Mouse (Mus musculus): ENCODE results near the gene Bmpr1b.

The Bmpr1b gene

GRCm38 (mm10) chr3:141905903-141906623, 263.2 kb downstream of the Bmpr1b start:
- no peak for DNase-seq (ENCODE audit: low read depth)

GRCm38 (mm10) chr3:141900361-141900760, 268.9 kb downstream of the Bmpr1b start:
- DNase-seq (ENCODE audit: low read depth) = peak; percentile 2

- no peak for DNase-seq (ENCODE audit: low read depth)
Observed at GRCm38 (mm10) chr3:141899521-141899920, 269.7 kb downstream of the Bmpr1b start.

GRCm38 (mm10) chr3:141897698-141898097, 271.5 kb downstream of the Bmpr1b start:
- DNase-seq (ENCODE audit: low read depth) = no peak

GRCm38 (mm10) chr3:141896870-141897554, 272.2 kb downstream of the Bmpr1b start:
- no peak for DNase-seq (ENCODE audit: low read depth)

GRCm38 (mm10) chr3:141895096-141895495, 274.1 kb downstream of the Bmpr1b start:
- DNase-seq (ENCODE audit: low read depth) = no peak

GRCm38 (mm10) chr3:141890668-141891067, 278.6 kb downstream of the Bmpr1b start:
- no peak for DNase-seq (ENCODE audit: low read depth)

- DNase-seq (ENCODE audit: low read depth) = peak; percentile 3
Observed at GRCm38 (mm10) chr3:141887476-141888274, 281.6 kb downstream of the Bmpr1b start.

- no peak for DNase-seq (ENCODE audit: low read depth)
Observed at GRCm38 (mm10) chr3:141884190-141884589, 285.0 kb downstream of the Bmpr1b start.

GRCm38 (mm10) chr3:141882496-141882895, 286.7 kb downstream of the Bmpr1b start:
- DNase-seq (ENCODE audit: low read depth) = no peak

- DNase-seq (ENCODE audit: low read depth) = no peak
Observed at GRCm38 (mm10) chr3:141872337-141873042, 296.7 kb downstream of the Bmpr1b start.

- no peak for DNase-seq (ENCODE audit: low read depth)
Observed at GRCm38 (mm10) chr3:141871805-141872204, 297.4 kb downstream of the Bmpr1b start.

GRCm38 (mm10) chr3:141862816-141863461, 306.3 kb downstream of the Bmpr1b start:
- peak; percentile 36 for DNase-seq (ENCODE audit: low read depth)

- DNase-seq (ENCODE audit: low read depth) = no peak
Observed at GRCm38 (mm10) chr3:141857123-141857522, 312.1 kb downstream of the Bmpr1b start.

- no peak for DNase-seq (ENCODE audit: low read depth)
Observed at GRCm38 (mm10) chr3:141854339-141854738, 314.9 kb downstream of the Bmpr1b start.

- DNase-seq (ENCODE audit: low read depth) = no peak
Observed at GRCm38 (mm10) chr3:141850141-141850540, 319.1 kb downstream of the Bmpr1b start.

GRCm38 (mm10) chr3:141849206-141849605, 320.0 kb downstream of the Bmpr1b start:
- DNase-seq (ENCODE audit: low read depth) = no peak

GRCm38 (mm10) chr3:141838864-141839263, 330.4 kb downstream of the Bmpr1b start:
- DNase-seq (ENCODE audit: low read depth) = peak; percentile 24

GRCm38 (mm10) chr3:141831135-141831534, 338.1 kb downstream of the Bmpr1b start:
- peak; percentile 7 for DNase-seq (ENCODE audit: low read depth)

- no peak for DNase-seq (ENCODE audit: low read depth)
Observed at GRCm38 (mm10) chr3:141828301-141828700, 340.9 kb downstream of the Bmpr1b start.

- DNase-seq (ENCODE audit: low read depth) = no peak
Observed at GRCm38 (mm10) chr3:141819331-141819941, 349.8 kb downstream of the Bmpr1b start.

All from induced T-regulatory cell, adult 2 months (primary cell).